Mouse (Mus musculus) embryo, embryonic 11 days (tissue): Measurements from ENCODE around the gene Gm8897.
"Not testable (repeated sequence)": the region's sequence is repeated elsewhere in the genome, so short reads cannot be mapped to it uniquely, and the experiment has no call there.

ENCODE experiments used
- DNase-seq: peaks from one replicate; pipeline ENCODE4 v3.0.0-alpha.2; 2015

Gm8897 gene

DNA sequence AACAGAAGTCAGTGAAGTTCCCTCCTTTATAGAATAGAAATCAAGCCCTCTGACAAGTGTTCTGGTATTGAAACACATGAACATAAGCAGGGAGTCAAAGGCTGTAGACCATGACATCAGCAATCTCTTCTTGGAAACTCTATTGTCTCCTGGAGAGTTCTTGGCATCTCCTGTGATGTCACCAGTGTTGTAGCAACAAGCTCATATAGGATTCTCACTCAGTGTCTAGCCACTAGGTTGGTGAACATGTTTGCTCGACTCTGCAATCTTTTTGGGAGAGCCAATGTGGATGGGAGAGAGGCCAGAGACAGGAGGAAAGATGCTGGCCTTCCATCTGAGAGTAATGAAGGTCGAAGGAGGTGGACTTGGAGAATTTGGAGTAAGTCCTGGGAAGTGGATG lies at the start of gene Gm8897:
Gm8897 (plus strand) TSS at position 301 of the 400 bp plus-strand sequence.
- DNase-seq = not testable (repeated sequence)

DNA sequence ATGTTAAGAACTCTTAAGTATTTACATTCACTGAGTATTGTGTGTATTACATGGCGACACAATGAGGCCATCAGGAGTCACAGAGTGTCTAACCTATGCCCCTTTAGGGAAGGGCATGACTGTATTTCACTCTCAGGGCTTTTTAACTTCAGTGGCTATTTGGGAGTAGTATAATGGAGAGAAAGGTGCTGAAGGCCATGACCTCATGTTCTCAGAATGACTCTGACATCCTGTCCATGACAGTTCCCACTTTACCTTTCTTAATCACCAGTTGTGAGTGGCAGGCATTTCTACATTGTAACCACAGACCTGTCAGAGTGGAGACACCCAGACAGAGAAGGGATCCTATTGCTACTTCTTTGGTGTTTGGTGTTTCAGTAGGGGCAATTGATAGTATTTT lies 473 bp downstream of the Gm8897 start:
- not testable (repeated sequence) for DNase-seq
